Mouse (Mus musculus) urinary bladder, postnatal 36 days (tissue): ENCODE results near the gene Tia1.
A peak's percentile ranks its signal among the peaks of the same experiment; 100 is the strongest.

Experiments used
- DNase-seq, 2 experiments: peaks; one replicate each; pipeline ENCODE4 v3.0.0; 2022; ENCODE audit warnings: low spot score in 2 of 2, mixed read lengths in 1 of 2

The Tia1 gene

DNA sequence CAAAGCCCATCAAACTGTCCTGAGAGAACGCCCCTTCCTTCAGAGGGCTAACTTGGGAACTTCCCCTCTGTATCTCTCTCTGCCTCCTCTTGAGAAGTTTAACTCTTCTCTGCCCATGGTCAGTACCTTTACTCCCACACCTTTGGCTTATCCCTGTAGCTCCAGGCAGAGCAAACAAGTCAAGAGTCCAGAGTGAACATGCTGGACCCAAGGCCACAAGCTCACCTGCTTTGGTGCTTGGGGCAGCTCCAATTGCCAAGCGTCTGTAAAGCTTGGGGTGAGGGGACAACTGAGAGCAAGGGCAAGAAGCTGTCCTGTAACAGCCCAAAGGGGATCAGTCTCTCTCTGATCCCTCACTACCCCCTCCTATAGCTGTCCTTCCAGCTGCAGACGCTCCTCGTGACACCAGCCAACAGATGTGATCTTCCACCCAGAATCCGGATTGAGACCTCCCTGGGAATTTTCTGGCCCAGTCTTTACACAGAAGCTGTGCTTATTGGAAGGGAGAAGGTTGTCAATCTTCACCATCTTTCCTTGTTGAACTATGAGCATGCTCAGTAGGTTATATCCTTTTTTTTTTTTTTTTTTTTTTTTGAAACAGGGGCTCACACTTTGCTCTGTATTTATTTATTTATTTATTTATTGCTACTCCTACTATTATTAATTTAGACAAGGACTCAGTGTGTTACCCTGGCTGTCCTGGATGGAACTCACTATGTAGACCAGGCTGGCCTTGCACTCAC is 18.5 kb upstream of the Tia1 start:
- DNase-seq: no peak

GRCm38 (mm10) chr6:86387313-86387712 is 16.7 kb upstream of the Tia1 start:
- no peak for DNase-seq

GRCm38 (mm10) chr6:86388461-86388860 is 15.6 kb upstream of the Tia1 start:
- DNase-seq: no peak

- no peak for DNase-seq
These were observed 12.7 kb upstream of the Tia1 start for GRCm38 (mm10) chr6:86391326-86391725.

GRCm38 (mm10) chr6:86393187-86393586 is 10.8 kb upstream of the Tia1 start:
- no peak for DNase-seq

GRCm38 (mm10) chr6:86394078-86394720 is 9.8 kb upstream of the Tia1 start:
- no peak for DNase-seq

DNA sequence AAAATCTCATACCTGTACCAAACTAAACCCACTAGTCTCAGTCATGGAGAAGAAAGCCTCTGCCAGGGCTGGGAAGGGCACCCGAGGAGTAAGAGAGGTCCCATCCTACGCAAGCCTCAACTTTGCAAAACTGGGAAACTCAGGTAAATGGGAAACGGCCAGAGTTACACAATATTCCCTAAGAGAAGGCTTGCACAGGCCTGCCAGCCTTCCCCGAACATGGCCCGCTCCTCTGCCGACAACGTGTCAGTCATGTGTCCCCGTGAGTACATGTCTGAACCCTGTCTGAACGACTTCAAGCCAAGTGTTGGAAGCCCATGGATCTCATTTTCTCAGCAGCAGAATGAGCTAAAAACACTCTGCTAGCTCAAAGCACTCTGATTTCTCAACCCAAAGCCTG is 9.0 kb upstream of the Tia1 start:
- DNase-seq: peak in 1 of 2 experiments; percentile 54

DNA sequence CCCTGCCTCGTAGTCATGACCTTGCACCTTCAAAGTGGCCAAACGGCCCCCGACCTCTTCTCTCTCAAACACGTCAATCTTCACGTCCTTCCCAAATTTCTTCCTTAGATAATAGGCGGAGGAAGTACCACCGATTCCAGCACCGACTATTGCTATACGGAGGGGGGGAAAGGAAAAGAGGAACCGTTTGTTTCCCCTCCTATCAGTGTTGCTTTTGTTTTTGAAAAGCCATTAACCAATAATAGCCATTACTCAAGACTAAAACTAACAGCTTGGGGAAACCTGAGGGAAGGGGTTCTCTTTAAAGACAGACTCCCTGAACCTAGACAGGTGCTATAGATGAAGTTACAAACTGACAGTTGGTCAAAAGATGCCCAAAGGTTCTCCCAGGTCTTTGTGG is 8.1 kb upstream of the Tia1 start:
- DNase-seq: no peak

GRCm38 (mm10) chr6:86396581-86397256 is 7.3 kb upstream of the Tia1 start, which contains the start of gene Pcyox1:
Gene Pcyox1, minus strand, starts transcription at chr6:86397154.
- peak; percentile 87 to 91 for DNase-seq

- no peak for DNase-seq
These were observed 6.6 kb upstream of the Tia1 start for GRCm38 (mm10) chr6:86397257-86397980.

- DNase-seq: no peak
These were observed 5.0 kb upstream of the Tia1 start for GRCm38 (mm10) chr6:86398986-86399385.

- no peak for DNase-seq
These were observed 4.0 kb upstream of the Tia1 start for GRCm38 (mm10) chr6:86399995-86400394.

- peak; percentile 68 to 76 for DNase-seq
These were observed 3.0 kb upstream of the Tia1 start for GRCm38 (mm10) chr6:86400972-86401371.

DNA sequence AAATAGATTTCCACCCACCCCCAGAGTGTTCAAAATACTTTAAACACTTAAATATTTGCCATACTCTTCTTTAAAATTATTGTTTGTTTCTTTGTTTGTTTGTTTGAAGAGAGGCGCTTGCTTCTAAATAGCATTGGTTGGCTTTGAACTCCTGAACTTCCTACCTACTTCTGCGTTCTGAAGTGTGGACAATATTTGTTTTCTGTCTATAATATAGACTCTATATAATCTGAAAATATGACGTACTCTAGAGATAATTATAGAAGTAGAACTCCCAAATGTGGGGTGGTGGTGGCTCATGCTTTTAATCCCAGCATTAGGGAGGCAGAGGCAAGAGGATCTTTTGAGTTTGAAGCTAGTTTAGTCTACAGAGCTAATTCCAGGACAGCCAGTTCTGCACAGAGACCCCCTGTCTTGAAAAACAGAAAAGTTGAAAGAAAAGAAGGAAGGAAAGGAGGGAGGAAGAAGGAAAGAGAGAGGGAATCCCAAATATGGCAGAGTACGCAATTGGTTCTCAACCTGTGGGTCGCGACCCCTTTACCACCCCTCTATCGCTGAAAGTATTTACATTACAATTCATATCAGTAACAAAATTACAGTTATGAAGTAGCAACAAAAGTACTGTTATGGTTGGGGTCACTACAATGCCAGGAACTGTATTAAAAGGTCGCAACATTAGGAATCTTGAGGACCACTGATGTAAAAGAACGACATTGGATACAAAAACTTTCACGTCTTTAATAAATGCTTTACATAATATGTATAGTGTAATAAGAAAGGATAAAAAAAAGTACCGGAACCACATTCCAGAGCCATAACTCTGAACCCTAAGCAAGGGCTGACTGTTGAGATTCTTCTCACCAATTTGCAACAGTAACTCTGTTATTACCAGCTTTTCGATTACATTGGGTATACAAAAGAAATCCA is 1.1 kb upstream of the Tia1 start:
- no peak for DNase-seq

GRCm38 (mm10) chr6:86403728-86404099 is 305 bp upstream of the Tia1 start:
- peak; percentile 82 to 87 for DNase-seq

- no peak for DNase-seq
These were observed 977 bp downstream of the Tia1 start for GRCm38 (mm10) chr6:86404996-86405395.

- DNase-seq: no peak
These were observed 2.3 kb downstream of the Tia1 start for GRCm38 (mm10) chr6:86406306-86406705.

DNA sequence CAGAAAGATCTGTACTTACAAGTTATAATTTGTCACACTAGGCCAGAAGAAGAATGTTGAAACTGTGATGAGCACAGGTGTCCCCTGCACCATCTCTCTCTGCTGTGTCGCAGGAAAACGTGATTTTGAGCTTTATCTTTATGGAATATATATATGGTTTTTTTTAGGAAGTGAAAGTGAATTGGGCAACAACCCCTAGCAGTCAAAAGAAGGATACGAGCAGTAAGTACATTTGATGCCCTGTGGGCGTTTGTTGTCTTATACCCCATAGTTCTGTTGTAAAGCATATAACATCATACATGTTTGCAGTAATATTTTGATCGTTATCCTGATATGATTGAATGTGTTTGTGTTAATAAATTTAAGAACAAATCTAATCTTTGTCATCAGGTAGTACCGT is 14.7 kb downstream of the Tia1 start:
- no peak for DNase-seq

DNA sequence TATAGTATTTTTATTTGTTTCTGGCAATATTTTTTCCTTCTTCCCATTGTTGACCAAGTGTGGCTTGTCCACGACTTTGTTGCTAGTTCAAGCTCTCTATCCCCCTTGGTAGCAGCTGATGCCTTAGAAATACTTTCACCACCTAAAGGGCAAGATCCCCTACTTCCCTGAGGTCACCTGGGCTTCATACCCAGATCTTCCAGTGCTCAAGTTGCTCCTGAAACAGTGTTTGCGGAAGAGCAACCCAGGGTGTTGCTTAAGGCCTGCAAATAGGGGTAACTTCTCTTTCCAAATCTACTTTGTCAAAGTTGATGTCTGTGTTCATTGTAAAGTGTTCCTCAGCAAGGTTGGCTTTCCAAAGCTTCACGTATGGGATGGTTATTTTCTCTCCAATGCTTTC is 15.2 kb downstream of the Tia1 start:
- no peak for DNase-seq

GRCm38 (mm10) chr6:86420491-86420890 is 16.5 kb downstream of the Tia1 start:
- no peak for DNase-seq

DNA sequence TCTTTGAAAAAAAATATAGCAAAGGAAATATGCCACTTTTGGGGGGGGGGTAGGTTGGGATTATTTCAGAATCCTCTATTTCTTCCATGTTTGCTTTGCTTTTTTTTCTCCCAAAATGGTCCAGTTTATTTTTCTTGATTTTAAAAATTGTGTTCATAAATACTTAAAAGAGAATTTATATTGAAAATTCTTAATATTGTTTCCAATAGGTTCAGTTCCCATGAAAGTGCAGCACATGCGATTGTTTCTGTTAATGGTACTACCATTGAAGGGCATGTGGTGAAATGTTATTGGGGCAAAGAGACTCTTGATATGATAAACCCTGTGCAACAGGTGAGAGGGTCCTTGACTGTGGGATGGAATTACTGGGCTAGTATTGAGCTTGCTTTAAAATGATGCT is 22.3 kb downstream of the Tia1 start, which contains the start of gene Gm44790:
Gene Gm44790, plus strand, starts transcription at position 301 of the 400 bp plus-strand sequence.
- no peak for DNase-seq
